Mouse (Mus musculus) limb, embryonic 15.5 days (tissue): ENCODE results near the gene 2700097O09Rik. TPM values are rescaled to one million over a fixed set of nuclear protein-coding genes. Genes with fewer than 3 reads are reported as not detected.

Experiments
- ATAC-seq: fragments of 200-750 bp; cut with Nextera tagmentation; 2 replicates; pipeline ENCODE4 v1.8.0; 2017; ENCODE audit warnings: low read depth, moderate TSS enrichment; ENCODE audit not compliant: insufficient number of reproducible peaks, low FRiP score, low TSS enrichment
- H3K27ac ChIP-seq: fragments of 300-500 bp; sonication (generic); 2 replicates; pipeline ENCODE4 v1.5.1; 2015; ENCODE audit warnings: moderate library complexity, mild to moderate bottlenecking, inconsistent platforms
- H3K27me3 ChIP-seq: fragments of 300-500 bp; sonication (generic); 2 replicates; pipeline ENCODE4 v1.6.1; 2015; ENCODE audit warnings: inconsistent platforms
- H3K36me3 ChIP-seq: fragments of 300-500 bp; sonication (generic); 2 replicates; pipeline ENCODE4 v1.6.1; 2015; ENCODE audit warnings: inconsistent platforms
- H3K4me1 ChIP-seq: fragments of 300-500 bp; sonication (generic); 2 replicates; pipeline ENCODE4 v1.6.1; 2015; ENCODE audit warnings: inconsistent platforms
- H3K4me2 ChIP-seq: fragments of 300-500 bp; sonication (generic); 2 replicates; pipeline ENCODE4 v1.6.1; 2015; ENCODE audit warnings: mild to moderate bottlenecking, inconsistent platforms
- H3K4me3 ChIP-seq: fragments of 300-500 bp; sonication (generic); 2 replicates; pipeline ENCODE4 v1.5.1; 2015; ENCODE audit warnings: mild to moderate bottlenecking, inconsistent platforms
- H3K9ac ChIP-seq: fragments of 300-500 bp; sonication (generic); 2 replicates; pipeline ENCODE4 v1.6.1; 2015; ENCODE audit warnings: inconsistent platforms
- H3K9me3 ChIP-seq: fragments of 300-500 bp; sonication (generic); 2 replicates; pipeline ENCODE4 v1.6.1; 2016; ENCODE audit warnings: inconsistent platforms
- WGBS: fragments of 180-500 bp; shearing (Covaris S2); methylation state at CpG from one replicate; pipeline ENCODE4 v1.1.7; 2015; 5-methylcytosine and 5-hydroxymethylcytosine counted together
- polyA plus RNA-seq: library from polyadenylated mRNA; unstranded; fragments of >200 nt; fragmentation: Nextera tagmentation; extraction: Ambion mirVana; gene quantifications from 2 replicates; pipeline ENCODE4 v1.2.1, GENCODE M21; 2015

2700097O09Rik gene
- polyA plus RNA-seq, 1 experiment from 2014 or later, result 32.7 TPM

DNA sequence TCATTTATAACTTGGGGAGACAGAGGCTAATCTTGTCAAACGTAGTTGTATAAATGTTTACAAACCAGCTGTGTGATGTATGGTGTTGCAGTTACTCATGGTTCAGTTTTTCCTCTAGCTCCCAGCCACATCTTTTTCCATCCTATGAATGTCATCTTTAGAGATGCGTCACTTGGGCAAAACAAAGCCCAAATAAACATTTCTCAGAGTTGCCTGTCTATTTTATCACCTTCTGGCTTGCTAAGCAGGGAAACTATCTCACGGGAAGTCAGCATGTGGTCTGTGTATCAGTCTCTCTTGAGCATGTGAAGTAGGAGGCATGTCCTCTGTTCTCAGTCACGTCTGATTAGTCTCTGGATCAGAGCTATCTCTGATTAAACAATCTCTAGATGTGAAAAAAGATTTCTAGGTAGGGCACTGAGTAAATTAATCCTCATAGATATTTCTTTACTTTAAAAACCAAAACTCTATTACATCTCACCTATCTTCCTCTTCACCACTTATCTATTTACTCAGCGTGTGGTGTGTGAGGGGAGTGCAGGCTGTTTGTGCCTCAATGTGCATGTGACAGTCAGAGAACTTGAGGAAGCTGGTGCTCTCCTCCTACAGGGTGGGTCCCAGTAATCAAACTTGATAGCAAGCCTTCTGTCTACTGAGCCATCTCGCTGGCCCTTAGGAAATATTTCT, 19.6 kb downstream of the 2700097O09Rik start:
- no peak for ATAC-seq
- no peaks in the 10 kb centered on the region for H3K9me3 ChIP-seq
- peaks cover 5% of the 10 kb centered on the region; the same call in 1 of the 2 replicates for H3K36me3 ChIP-seq
- H3K4me1 ChIP-seq, result no peaks in the 10 kb centered on the region; the same call in 1 of the 2 replicates
- no peak overlapping the region for H3K4me3 ChIP-seq
- no peak overlapping the region for H3K27ac ChIP-seq
- WGBS, result 81% methylated on average over 6 of the region's 6 CpGs
- no peaks in the 10 kb centered on the region for H3K27me3 ChIP-seq
- H3K9ac ChIP-seq, result no peak overlapping the region
- no peak overlapping the region for H3K4me2 ChIP-seq

DNA sequence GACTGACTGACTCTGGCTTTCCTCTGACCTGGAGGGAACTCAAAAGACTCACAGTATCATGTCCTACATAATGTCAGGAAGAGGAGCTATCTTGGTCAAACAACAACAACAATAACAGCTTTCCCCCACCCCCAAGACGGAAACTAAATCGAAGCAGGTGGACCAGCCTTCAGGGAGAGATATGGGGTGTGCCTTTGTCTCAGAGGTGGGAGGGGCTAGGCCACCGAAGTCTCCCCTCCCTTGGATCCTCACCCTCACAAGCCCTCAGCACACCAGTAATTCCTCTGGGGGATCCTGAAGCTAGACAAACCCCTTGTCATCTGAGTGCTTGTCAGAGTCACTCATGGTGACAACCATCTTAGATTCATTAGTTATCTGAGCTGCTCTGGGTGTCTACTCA, 20.1 kb downstream of the 2700097O09Rik start:
- Histone ChIP-seq H3K4me3 (no peak overlapping the region), H3K4me2 (no peak overlapping the region), H3K27me3 (no peaks in the 10 kb centered on the region), H3K9ac (no peak overlapping the region), H3K27ac (no peak overlapping the region), H3K9me3 (no peaks in the 10 kb centered on the region), H3K36me3 (peaks cover 5% of the 10 kb centered on the region; the same call in 1 of the 2 replicates), H3K4me1 (no peaks in the 10 kb centered on the region; the same call in 1 of the 2 replicates)
- ATAC-seq, result no peak
- 74% methylated on average over 3 of the region's 3 CpGs for WGBS

DNA sequence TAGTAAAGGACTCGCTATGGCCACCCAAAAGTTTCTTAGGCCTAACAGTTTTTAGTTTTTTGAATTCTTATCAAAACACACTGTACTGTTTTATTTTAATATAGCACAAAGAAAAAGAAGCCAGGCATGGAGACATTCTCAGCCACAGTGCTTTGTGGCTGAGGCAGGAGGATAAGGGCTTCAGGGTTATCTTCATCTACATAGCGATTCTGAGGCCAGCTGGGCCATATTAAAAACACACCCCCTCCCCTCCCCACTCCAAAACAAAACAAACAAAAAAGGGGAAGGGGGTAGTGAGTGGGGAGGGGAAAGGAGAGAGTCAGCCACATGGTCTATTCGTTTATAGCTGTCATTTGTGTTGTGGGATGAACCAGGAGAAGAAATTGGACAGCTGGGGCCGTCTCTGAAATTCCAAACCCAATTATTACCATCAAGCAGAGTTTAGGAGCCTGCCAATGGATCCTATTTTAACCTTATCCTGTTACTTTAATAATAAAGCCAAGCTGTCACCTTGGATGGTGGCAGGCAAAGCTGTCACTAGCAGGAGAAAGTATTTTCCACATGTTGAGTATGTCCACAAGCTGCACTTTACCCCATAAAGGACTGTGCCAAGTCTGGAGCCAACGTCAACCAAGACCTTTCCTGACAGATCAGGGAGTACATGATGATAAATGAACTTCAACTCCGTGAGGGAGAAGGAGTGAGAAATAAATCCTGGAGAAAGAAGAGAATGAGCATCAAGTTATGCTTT, 20.9 kb downstream of the 2700097O09Rik start:
- H3K27ac ChIP-seq, result no peak overlapping the region
- H3K9ac ChIP-seq, result no peak overlapping the region
- no peak overlapping the region for H3K4me2 ChIP-seq
- H3K4me1 ChIP-seq, result no peaks in the 10 kb centered on the region; the same call in 1 of the 2 replicates
- no peaks in the 10 kb centered on the region for H3K9me3 ChIP-seq
- ATAC-seq, result no peak
- no peak overlapping the region for H3K4me3 ChIP-seq
- no peaks in the 10 kb centered on the region for H3K27me3 ChIP-seq
- WGBS, result 57% methylated on average over 6 of the region's 6 CpGs
- H3K36me3 ChIP-seq, result peaks cover 5% of the 10 kb centered on the region; the same call in 1 of the 2 replicates

DNA sequence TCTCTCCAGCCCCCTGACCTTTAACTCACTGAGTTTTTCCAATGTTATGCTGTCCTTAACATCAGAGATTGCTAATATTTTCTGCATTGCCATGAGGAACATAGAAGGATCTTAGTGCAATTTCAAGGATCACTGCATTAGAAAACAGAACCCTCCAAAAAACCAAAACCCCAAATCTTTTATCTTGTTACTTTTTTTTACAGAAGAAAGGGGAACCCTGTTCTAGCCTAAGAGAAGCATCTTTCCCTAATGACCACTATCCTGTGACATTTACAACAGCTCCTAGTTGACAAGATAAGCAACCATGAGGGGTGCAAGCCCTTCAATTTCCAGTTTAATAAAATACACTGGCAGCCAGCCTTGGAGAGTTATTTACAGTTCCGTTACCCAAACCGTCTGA, 23.2 kb downstream of the 2700097O09Rik start:
- Histone ChIP-seq H3K27me3 (no peaks in the 10 kb centered on the region), H3K4me1 (no peaks in the 10 kb centered on the region; the same call in 1 of the 2 replicates), H3K9me3 (no peaks in the 10 kb centered on the region), H3K4me2 (no peak overlapping the region), H3K27ac (no peak overlapping the region), H3K9ac (no peak overlapping the region), H3K4me3 (no peak overlapping the region), H3K36me3 (peaks cover 5% of the 10 kb centered on the region; the same call in 1 of the 2 replicates)
- 57% methylated on average over 2 of the region's 2 CpGs for WGBS
- no peak for ATAC-seq

DNA sequence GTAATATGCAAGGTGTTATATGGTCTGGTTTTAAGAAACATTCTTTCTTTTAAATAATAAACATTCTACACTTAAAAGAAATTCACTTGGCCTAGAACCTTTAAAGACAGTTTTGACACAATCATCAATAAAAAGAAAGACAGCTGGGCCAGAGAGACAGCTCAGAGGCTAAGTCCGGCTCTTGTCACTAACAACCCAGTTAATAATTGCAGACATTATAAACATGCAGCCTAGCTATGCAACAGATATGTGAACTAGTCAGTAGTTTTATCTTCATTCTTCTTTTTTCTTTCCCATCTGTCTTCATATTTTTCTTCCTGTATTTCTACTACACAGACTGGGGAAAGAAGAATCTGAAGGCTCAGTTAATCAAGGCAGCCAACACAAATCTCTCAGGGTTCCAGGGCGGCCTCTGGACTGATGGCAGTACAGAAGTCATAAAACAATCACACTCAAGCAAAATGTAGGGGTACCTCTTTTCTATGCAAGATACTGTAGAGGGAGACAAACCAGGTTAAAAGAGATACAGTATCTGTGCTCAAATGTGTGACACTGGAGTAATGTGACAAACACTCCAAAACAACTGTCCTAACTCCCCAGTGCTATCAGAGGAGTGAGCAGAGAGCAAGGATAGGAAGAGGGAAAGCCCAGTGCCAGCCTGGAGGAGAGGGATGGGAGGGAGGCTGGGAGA, 25.2 kb downstream of the 2700097O09Rik start:
- Histone ChIP-seq H3K4me2 (no peak overlapping the region), H3K36me3 (peaks cover 5% of the 10 kb centered on the region; the same call in 1 of the 2 replicates), H3K4me3 (no peak overlapping the region), H3K4me1 (no peaks in the 10 kb centered on the region), H3K27ac (no peak overlapping the region), H3K27me3 (no peaks in the 10 kb centered on the region), H3K9me3 (no peaks in the 10 kb centered on the region), H3K9ac (no peak overlapping the region)
- 69% methylated on average over 2 of the region's 2 CpGs for WGBS
- no peak for ATAC-seq

DNA sequence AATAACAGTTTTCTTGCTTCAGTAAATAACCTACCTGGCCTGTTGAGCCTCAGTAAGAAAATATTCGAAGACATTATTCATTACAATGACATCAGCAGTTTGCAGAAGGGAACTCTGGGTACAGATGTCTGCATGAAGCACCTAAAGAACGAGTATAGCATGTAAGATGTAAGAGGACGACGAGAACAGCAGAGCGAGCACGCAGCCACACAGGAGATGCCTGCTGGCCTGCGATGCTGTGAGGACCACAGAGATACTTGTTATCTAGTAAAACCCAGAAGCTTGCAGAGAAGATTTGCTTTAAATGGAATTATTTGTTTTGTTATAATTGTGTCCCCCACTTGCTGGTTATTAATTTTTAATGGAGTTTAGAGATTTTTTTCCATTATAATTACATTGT, 26.6 kb downstream of the 2700097O09Rik start:
- no peak overlapping the region for H3K4me3 ChIP-seq
- H3K27me3 ChIP-seq, result no peaks in the 10 kb centered on the region
- WGBS, result 88% methylated on average over 7 of the region's 7 CpGs
- H3K9me3 ChIP-seq, result no peaks in the 10 kb centered on the region
- H3K9ac ChIP-seq, result no peak overlapping the region
- H3K4me1 ChIP-seq, result no peaks in the 10 kb centered on the region
- 0 out of 2 replicates have a peak, but pooled peaks cover under 1% of the 10 kb centered on the region for H3K36me3 ChIP-seq
- ATAC-seq, result no peak
- no peak overlapping the region for H3K27ac ChIP-seq
- no peak overlapping the region for H3K4me2 ChIP-seq

DNA sequence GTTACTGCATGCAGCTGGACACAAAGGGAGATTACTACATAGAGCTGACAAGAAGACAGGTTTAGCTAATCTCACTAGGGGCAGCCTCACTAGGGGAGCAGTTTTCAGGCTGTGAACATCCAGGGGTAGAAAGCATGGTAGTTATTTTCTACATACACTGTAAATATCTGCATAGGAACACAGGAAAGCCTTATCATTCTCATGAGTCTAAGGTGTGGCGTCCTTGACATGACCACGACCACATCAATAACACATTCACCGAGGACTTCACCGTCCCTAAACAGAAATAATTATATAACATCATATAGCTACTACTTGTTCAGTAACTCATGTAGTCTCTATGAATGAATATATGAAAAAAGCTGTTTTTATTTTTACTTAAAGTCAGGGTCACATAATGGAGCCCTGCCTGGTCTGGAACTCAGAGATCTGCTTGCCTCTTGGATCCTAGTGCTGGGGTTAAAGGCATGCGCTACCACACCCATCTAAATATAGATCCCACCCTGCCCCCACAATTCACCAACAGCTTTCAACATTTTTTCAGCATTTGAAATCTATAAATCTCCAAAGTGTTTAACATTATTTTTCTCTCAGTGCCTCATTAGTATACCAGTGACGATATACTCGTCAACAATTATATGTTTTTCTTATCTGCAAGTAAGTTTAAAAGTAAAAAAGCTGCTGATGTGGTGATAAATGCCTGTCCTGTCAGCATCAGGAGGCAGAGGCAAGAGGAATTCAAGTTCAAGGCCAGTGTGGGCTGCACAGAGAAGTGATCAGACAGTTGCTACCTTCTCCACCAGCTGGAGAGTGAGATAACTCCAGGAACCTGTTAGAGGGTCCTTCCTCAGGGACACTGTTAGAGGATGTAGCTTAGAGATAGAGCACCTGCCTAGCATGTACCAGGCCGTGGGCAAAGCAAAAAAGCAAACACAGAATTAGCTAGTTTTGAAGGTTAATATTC, 28.4 kb downstream of the 2700097O09Rik start:
- H3K4me3 ChIP-seq, result no peak overlapping the region
- peaks cover 9% of the 10 kb centered on the region for H3K36me3 ChIP-seq
- no peak overlapping the region for H3K27ac ChIP-seq
- ATAC-seq, result no peak
- H3K9me3 ChIP-seq, result no peaks in the 10 kb centered on the region
- H3K4me1 ChIP-seq, result no peaks in the 10 kb centered on the region
- H3K4me2 ChIP-seq, result no peak overlapping the region
- WGBS, result 86% methylated on average over 8 of the region's 8 CpGs
- no peak overlapping the region for H3K9ac ChIP-seq
- no peaks in the 10 kb centered on the region for H3K27me3 ChIP-seq

DNA sequence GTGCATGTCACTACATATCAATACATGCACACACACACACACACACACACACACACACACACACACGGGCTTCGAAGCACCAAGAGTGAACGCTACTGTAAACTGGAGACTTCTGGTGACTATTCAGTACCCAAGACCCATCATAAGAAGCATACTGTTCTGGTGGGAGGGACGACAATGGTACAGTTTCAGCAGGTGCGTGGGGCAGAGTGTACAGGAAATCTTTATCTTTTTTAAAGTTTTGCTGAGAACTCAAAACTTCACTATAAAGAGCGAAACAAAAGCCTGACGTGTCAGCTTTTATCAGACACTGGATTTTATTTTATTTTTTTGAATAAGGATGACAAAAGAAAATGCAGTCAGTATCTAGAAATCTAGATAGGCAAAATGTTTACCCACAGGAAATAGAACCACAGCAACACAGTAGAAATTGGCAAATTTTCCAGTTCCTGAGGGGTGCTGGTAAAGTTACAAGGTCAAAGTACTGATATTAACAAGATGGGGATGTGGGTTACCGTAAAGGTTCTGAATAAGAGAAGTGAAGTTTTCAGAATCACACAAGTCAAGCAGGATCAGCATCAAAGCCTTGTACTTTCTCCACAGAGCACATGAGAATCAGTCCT, 30.1 kb downstream of the 2700097O09Rik start:
- WGBS, result 86% methylated on average over 8 of the region's 8 CpGs
- Histone ChIP-seq H3K9ac (no peak overlapping the region), H3K36me3 (peaks cover 20% of the 10 kb centered on the region), H3K4me3 (no peak overlapping the region), H3K27me3 (no peaks in the 10 kb centered on the region), H3K4me2 (no peak overlapping the region), H3K9me3 (no peaks in the 10 kb centered on the region), H3K4me1 (no peaks in the 10 kb centered on the region), H3K27ac (no peak overlapping the region)
- ATAC-seq, result no peak

DNA sequence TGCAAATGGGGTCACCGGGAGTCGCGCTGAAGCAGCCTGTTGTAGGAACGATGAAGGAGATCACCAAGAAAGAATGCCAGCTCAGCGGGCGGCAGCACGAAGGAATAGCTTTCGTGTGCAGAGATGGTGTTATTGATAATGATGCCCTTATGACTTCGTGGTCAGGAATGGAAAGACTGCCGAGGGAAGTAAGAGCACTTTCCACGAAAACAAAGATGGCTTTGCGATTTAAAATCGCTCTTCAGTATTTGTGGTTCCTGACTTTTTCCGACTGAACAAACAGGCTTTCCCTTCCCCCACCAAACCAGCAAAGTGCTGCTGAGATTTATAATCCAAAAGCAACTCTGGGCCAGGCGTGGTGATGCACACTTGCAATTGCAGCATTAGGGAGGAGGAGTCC, 38.9 kb downstream of the 2700097O09Rik start:
- no peaks in the 10 kb centered on the region for H3K4me1 ChIP-seq
- 66% methylated on average over 15 of the region's 15 CpGs for WGBS
- H3K27ac ChIP-seq, result no peak overlapping the region
- no peak overlapping the region for H3K4me2 ChIP-seq
- no peaks in the 10 kb centered on the region for H3K9me3 ChIP-seq
- H3K27me3 ChIP-seq, result no peaks in the 10 kb centered on the region
- H3K9ac ChIP-seq, result no peak overlapping the region
- H3K4me3 ChIP-seq, result no peak overlapping the region
- H3K36me3 ChIP-seq, result peaks cover 10% of the 10 kb centered on the region; the same call in 1 of the 2 replicates
- no peak for ATAC-seq

DNA sequence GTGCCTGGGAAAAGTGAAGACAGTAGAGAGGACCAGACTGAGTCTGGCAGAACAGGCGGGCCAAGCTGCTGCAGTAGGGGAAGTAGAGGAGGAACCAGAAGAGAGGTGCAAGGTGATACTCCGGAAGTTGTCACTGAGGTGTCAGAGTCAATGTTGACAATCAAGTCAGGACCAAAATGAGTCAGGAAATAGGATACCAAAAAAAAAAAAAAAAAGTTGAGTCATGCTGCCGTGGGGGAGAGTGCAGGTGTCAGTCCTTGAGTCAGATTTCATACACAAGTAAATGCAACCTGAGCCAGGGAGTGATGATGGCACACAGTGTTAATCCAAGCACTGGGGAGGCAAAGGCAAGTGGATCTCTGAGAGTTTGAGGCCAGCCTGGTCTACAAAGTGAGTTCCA, 52.8 kb downstream of the 2700097O09Rik start:
- whole genome bisulfite sequencing, result 29% methylated on average over 3 of the region's 3 CpGs
- no peak overlapping the region for H3K4me2 ChIP-seq
- H3K36me3 ChIP-seq, result no peaks in the 10 kb centered on the region
- H3K9ac ChIP-seq, result no peak overlapping the region
- no peak overlapping the region for H3K27ac ChIP-seq
- no peaks in the 10 kb centered on the region for H3K4me1 ChIP-seq
- ATAC-seq, result no peak
- H3K27me3 ChIP-seq, result no peaks in the 10 kb centered on the region
- H3K9me3 ChIP-seq, result no peaks in the 10 kb centered on the region
- no peak overlapping the region for H3K4me3 ChIP-seq

DNA sequence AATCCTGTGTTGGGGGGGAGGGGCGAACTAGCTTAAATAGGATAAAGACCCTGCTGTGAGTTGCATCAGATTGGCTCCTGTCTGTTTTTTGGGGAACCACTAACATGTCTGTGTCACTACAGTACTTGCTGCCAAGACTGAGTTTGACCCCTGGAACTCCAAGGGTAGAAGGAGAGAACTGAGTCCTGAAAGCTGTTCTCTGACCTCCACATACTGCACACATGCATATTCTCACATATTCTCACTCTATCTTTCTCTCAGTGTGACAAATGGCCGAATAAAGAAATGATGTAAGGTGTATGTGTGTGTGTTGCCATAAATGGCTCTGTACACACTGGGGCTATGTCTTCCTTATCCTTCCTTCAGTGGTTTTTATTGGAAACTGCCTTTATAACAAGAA, 56.6 kb downstream of the 2700097O09Rik start:
- no peak overlapping the region for H3K27ac ChIP-seq
- no peaks in the 10 kb centered on the region for H3K36me3 ChIP-seq
- WGBS, result 72% methylated on average over 2 of the region's 2 CpGs
- no peak for ATAC-seq
- no peak overlapping the region for H3K4me3 ChIP-seq
- no peaks in the 10 kb centered on the region for H3K27me3 ChIP-seq
- no peaks in the 10 kb centered on the region for H3K9me3 ChIP-seq
- H3K4me2 ChIP-seq, result no peak overlapping the region
- no peaks in the 10 kb centered on the region for H3K4me1 ChIP-seq
- H3K9ac ChIP-seq, result no peak overlapping the region
